Mouse (Mus musculus) myocyte (in vitro differentiated cells): ENCODE results near the gene Kdm4b. TPM values are rescaled to one million over a fixed set of nuclear protein-coding genes. Genes with fewer than 3 reads are reported as not detected.

ENCODE experiments used
- H3K27me3 ChIP-seq: one replicate; pipeline ENCODE4 v1.6.1; 2011; ENCODE audit not compliant: control insufficient read depth, insufficient read depth, insufficient read length
- H3K36me3 ChIP-seq: one replicate; pipeline ENCODE4 v1.6.1; 2011; ENCODE audit not compliant: control insufficient read depth, insufficient read depth
- H3K4me2 ChIP-seq: one replicate; pipeline ENCODE4 v1.6.1; 2011; ENCODE audit warnings: low read depth, control low read depth
- H3K4me3 ChIP-seq: one replicate; pipeline ENCODE4 v1.5.1; 2011; ENCODE audit warnings: mild to moderate bottlenecking, control low read depth, moderate library complexity
- H3K79me2 ChIP-seq: one replicate; pipeline ENCODE4 v1.6.1; 2011; ENCODE audit not compliant: control insufficient read depth, insufficient read depth
- H3ac ChIP-seq: one replicate; pipeline ENCODE4 v1.6.1; 2011; ENCODE audit not compliant: control insufficient read depth, insufficient read length
- CEBPB ChIP-seq: IDR thresholded peaks from 2 replicates; pipeline ENCODE4 v1.6.1; 2011; ENCODE audit warnings: mild to moderate bottlenecking, moderate library complexity; ENCODE audit not compliant: poor library complexity, insufficient read depth, severe bottlenecking
- E2F4 ChIP-seq: IDR thresholded peaks from one replicate; pipeline ENCODE4 v1.6.1; 2011; ENCODE audit warnings: mild to moderate bottlenecking, control low read depth, moderate library complexity; ENCODE audit not compliant: insufficient read depth
- MAX ChIP-seq: IDR thresholded peaks from one replicate; pipeline ENCODE4 v1.6.1; 2011; ENCODE audit warnings: low read depth, mild to moderate bottlenecking, control low read depth
- MYOD1 ChIP-seq, 3 experiments: IDR thresholded peaks; one replicate each; pipeline ENCODE4 v1.6.1; 2011; ENCODE audit warnings: control low read depth in 2 of 3, low read depth in 2 of 3, mild to moderate bottlenecking in 2 of 3, moderate library complexity in 1 of 3; ENCODE audit not compliant: insufficient read length in 2 of 3, control insufficient read depth in 1 of 3
- MYOG ChIP-seq, 3 experiments: IDR thresholded peaks; one replicate each; pipeline ENCODE4 v1.6.1; 2011; ENCODE audit warnings: control low read depth in 2 of 3, low read depth in 2 of 3, mild to moderate bottlenecking in 2 of 3; ENCODE audit not compliant: insufficient read length in 2 of 3, control insufficient read depth in 1 of 3, insufficient read depth in 1 of 3
- POLR2A ChIP-seq: IDR thresholded peaks from one replicate; pipeline ENCODE4 v1.6.1; 2011; ENCODE audit warnings: low read depth, mild to moderate bottlenecking, control low read depth, moderate library complexity; ENCODE audit not compliant: insufficient read length
- POLR2AphosphoS2 ChIP-seq: IDR thresholded peaks from one replicate; pipeline ENCODE4 v1.6.1; 2011; ENCODE audit warnings: low read depth, control low read depth; ENCODE audit not compliant: insufficient read length
- REST ChIP-seq: IDR thresholded peaks from one replicate; pipeline ENCODE4 v1.6.1; 2011; ENCODE audit warnings: mild to moderate bottlenecking, control low read depth, moderate library complexity; ENCODE audit not compliant: insufficient read depth, insufficient read length
- SRF ChIP-seq: IDR thresholded peaks from one replicate; pipeline ENCODE4 v1.6.1; 2011; ENCODE audit warnings: low read depth; ENCODE audit not compliant: control insufficient read depth, insufficient read length
- TCF12 ChIP-seq: IDR thresholded peaks from one replicate; pipeline ENCODE4 v1.6.1; 2011; ENCODE audit warnings: mild to moderate bottlenecking, control low read depth; ENCODE audit not compliant: poor library complexity, insufficient read depth, severe bottlenecking
- TCF3 ChIP-seq: IDR thresholded peaks from one replicate; pipeline ENCODE4 v1.6.1; 2011; ENCODE audit warnings: low read depth, control low read depth; ENCODE audit not compliant: insufficient read length
- USF1 ChIP-seq: IDR thresholded peaks from one replicate; pipeline ENCODE4 v1.6.1; 2011; ENCODE audit warnings: low read depth, mild to moderate bottlenecking, control low read depth, moderate library complexity
- polyA plus RNA-seq: library from polyadenylated mRNA; unstranded; fragments of >200 nt; fragmentation: generic; extraction: Trizol; gene quantifications from one replicate; pipeline ENCODE4 v1.2.1, GENCODE M21; 2012; ENCODE audit warnings: missing spikeins

Kdm4b gene
- polyA plus RNA-seq, 1 experiment = 31.3 TPM

DNA sequence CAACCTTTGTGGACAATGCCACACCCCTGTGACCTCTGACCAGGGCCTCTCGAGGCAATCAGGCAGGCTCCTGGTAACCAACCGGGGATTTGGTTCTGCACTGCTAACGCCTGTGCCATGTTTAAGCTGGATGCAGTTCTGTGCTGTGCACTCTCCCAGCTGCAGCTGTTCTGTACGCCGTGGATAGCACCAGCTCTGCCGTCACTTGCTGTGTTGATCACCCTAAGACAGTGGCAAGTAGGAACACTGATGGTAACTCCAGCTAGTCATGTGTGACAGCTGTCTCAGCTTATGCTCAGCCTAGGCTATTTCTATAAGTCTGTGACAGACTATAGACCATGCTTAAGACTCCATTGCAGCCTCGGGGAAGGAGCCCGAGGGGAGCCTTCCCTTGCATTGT is 57.1 kb downstream of the Kdm4b start:
- Histone ChIP-seq H3K4me3 (no peak overlapping the region), H3K27me3 (no peaks in the 10 kb centered on the region), H3K79me2 (no peaks in the 10 kb centered on the region), H3K36me3 (no peaks in the 10 kb centered on the region), H3ac (no peak overlapping the region), H3K4me2 (no peak overlapping the region)
- TF ChIP-seq TCF12 = no peak
- TF ChIP-seq REST = no peak
- TF ChIP-seq USF1 = no peak
- no peak for TF ChIP-seq POLR2AphosphoS2
- TF ChIP-seq E2F4 = no peak
- TF ChIP-seq TCF3 = no peak
- no peak for TF ChIP-seq MYOD1 (IDR thresholded peaks at IDR 0.05; ENCODE audit: control insufficient read depth in 1 of 3, insufficient read length in 2 of 3, low read depth in 2 of 3)

DNA sequence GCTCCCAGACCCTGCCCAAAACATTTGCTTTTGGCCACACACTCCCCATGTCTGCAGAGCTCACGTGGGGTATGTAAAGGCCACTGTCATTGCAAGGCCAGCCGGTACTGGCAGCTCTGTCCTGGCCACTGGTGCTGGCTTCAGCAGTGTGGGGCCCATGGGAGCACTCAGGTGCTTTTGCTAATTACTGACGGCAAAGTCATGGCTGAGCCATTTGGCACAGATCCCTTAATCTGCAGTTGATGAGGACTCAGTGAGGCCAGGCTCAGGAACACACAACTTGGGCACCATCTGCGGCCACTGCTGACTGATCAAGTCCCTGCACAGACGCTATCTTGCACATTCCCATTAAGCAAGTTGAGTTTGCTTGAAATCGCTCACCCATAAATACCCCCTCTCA is 59.0 kb downstream of the Kdm4b start:
- TF ChIP-seq POLR2AphosphoS2 (no peak), POLR2A (no peak), TCF12 (no peak), TCF3 (no peak), MAX (no peak), MYOG (IDR thresholded peaks at IDR 0.05; ENCODE audit: control insufficient read depth in 1 of 3, insufficient read depth in 1 of 3, insufficient read length in 2 of 3, low read depth in 2 of 3) (no peak), CEBPB (no peak), SRF (no peak), USF1 (no peak), REST (no peak), MYOD1 (IDR thresholded peaks at IDR 0.05; ENCODE audit: control insufficient read depth in 1 of 3, insufficient read length in 2 of 3, low read depth in 2 of 3) (no peak), E2F4 (no peak)
- H3K36me3 ChIP-seq = no peaks in the 10 kb centered on the region
- no peaks in the 10 kb centered on the region for H3K79me2 ChIP-seq
- H3ac ChIP-seq = no peak overlapping the region
- no peak overlapping the region for H3K4me2 ChIP-seq
- no peak overlapping the region for H3K4me3 ChIP-seq
- H3K27me3 ChIP-seq = no peaks in the 10 kb centered on the region

DNA sequence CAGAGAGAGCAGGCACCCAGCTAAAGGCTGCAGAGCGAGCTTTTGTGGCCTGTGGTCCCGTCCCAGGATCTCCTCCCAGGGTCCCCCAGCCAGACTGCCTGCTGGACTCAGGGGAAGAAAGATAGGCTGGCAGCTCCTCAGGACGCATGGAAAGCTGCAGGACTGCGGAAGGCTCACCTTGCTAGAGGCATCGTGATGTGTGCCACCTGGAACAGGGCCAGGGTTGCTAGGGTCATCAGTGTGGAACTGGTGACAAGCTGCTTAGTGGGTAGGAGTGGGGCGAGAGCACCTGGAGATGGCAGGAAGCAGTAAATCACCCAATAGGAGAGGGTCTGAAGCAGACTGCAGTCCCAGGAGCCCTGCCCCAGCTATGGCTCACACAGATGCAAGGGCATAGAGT is 61.8 kb downstream of the Kdm4b start:
- TF ChIP-seq MYOD1 (IDR thresholded peaks at IDR 0.05; ENCODE audit: control insufficient read depth in 1 of 3, insufficient read length in 2 of 3, low read depth in 2 of 3) (no peak), MYOG (IDR thresholded peaks at IDR 0.05; ENCODE audit: control insufficient read depth in 1 of 3, insufficient read depth in 1 of 3, insufficient read length in 2 of 3, low read depth in 2 of 3) (no peak), TCF12 (no peak), SRF (no peak), TCF3 (no peak), POLR2AphosphoS2 (no peak), POLR2A (no peak), USF1 (no peak), MAX (no peak), CEBPB (no peak), REST (no peak), E2F4 (no peak)
- Histone ChIP-seq H3K36me3 (peaks cover 4% of the 10 kb centered on the region), H3K4me3 (no peak overlapping the region)

DNA sequence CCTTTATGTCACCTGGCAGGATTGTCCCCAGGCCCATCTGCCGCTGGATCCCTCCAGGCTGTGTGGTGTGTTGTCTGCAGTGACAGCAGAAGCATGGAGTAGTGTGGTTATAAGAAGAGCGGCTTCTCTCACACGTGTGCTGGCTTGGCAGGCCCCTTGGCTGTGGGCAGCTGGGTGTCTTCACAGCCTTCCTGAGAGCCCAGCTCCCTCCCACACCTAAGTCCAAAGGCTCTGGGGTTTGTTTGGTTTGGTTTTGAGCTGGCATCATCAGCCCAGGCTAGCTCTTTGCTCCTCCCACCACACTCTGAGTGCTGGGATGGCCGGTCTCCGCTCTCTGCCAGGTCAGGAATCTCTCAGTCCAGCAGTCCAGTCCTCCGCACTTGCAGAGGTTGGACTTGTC is 67.4 kb downstream of the Kdm4b start:
- Histone ChIP-seq H3K4me3 (no peak overlapping the region), H3K4me2 (no peak overlapping the region), H3K27me3 (no peaks in the 10 kb centered on the region), H3K36me3 (peaks cover 6% of the 10 kb centered on the region), H3ac (no peak overlapping the region), H3K79me2 (no peaks in the 10 kb centered on the region)
- TF ChIP-seq SRF = no peak
- no peak for TF ChIP-seq USF1
- TF ChIP-seq E2F4 = no peak
- no peak for TF ChIP-seq TCF3
- TF ChIP-seq POLR2A = no peak
- no peak for TF ChIP-seq REST
- no peak for TF ChIP-seq POLR2AphosphoS2
- TF ChIP-seq TCF12 = no peak
- TF ChIP-seq MYOD1 (IDR thresholded peaks at IDR 0.05; ENCODE audit: control insufficient read depth in 1 of 3, insufficient read length in 2 of 3, low read depth in 2 of 3) = no peak
- TF ChIP-seq CEBPB = no peak

More for the DNA sequence above, 61.8 kb downstream of the Kdm4b start:
- Histone ChIP-seq H3ac (no peak overlapping the region), H3K27me3 (no peaks in the 10 kb centered on the region), H3K79me2 (no peaks in the 10 kb centered on the region), H3K4me2 (no peak overlapping the region)

DNA sequence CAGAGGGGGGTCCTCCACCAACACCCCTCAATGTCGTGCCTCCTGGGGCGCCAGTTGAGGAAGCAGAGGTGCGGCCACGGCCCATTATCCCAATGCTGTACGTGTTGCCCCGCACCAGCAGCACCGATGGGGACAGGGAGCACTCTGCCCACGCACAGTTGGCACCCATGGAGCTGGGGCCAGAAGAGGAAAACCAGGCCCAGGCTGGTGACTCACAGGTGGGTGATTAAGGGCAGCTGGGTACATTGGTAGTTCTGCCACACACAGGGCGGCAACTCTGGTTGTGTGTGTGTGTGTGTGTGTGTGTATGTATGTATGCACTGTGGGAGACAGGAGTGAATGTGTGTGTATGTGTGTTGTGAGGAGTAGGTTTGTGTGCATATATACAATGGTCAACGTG is 68.0 kb downstream of the Kdm4b start:
- Histone ChIP-seq H3K4me2 (no peak overlapping the region), H3K4me3 (no peak overlapping the region), H3K79me2 (no peaks in the 10 kb centered on the region), H3ac (no peak overlapping the region), H3K27me3 (no peaks in the 10 kb centered on the region), H3K36me3 (peaks cover 6% of the 10 kb centered on the region)
- TF ChIP-seq MYOD1 (IDR thresholded peaks at IDR 0.05; ENCODE audit: control insufficient read depth in 1 of 3, insufficient read length in 2 of 3, low read depth in 2 of 3) (peak in 2 of 3 experiments; percentile 22 to 84), TCF12 (no peak), POLR2AphosphoS2 (no peak), E2F4 (no peak), MAX (no peak), SRF (no peak), CEBPB (no peak), POLR2A (no peak), TCF3 (no peak), MYOG (IDR thresholded peaks at IDR 0.05; ENCODE audit: control insufficient read depth in 1 of 3, insufficient read depth in 1 of 3, insufficient read length in 2 of 3, low read depth in 2 of 3) (peak in 2 of 3 experiments; percentile 24 to 75), REST (no peak), USF1 (no peak)
